Mouse (Mus musculus) CD4-positive, CD25-positive, alpha-beta regulatory T cell, adult 2 months (primary cell): ENCODE measurements at regions not wholly inside any gene's neighbourhood (a gene's known extent, or its start where the extent isn't known, plus 50 kb on each side); places are given as distances from the start of the nearest gene placed in this dataset.

Source experiments
- DNase-seq: peaks from one replicate; pipeline ENCODE4 v3.0.0-alpha.2; 2012; ENCODE audit warnings: low read depth, low spot score

GRCm38 (mm10) chr4:89451741-89452140 is 140.9 kb upstream of the Cdkn2b start:
- no peak for DNase-seq

- DNase-seq: no peak
Measured at GRCm38 (mm10) chr4:89446765-89447487, 136.1 kb upstream of the Cdkn2b start.

- no peak for DNase-seq
Measured at GRCm38 (mm10) chr4:89446156-89446716, 135.4 kb upstream of the Cdkn2b start.

- DNase-seq: no peak
Measured at GRCm38 (mm10) chr4:89445214-89446155, 134.6 kb upstream of the Cdkn2b start.

- no peak for DNase-seq
Measured at GRCm38 (mm10) chr4:89442526-89442925, 131.7 kb upstream of the Cdkn2b start.

GRCm38 (mm10) chr4:89440821-89441220 is 130.0 kb upstream of the Cdkn2b start:
- no peak for DNase-seq

GRCm38 (mm10) chr4:89440326-89440725 is 129.5 kb upstream of the Cdkn2b start:
- no peak for DNase-seq

- no peak for DNase-seq
Measured at GRCm38 (mm10) chr4:89438665-89439064, 127.8 kb upstream of the Cdkn2b start.

- no peak for DNase-seq
Measured at GRCm38 (mm10) chr4:89436764-89437163, 125.9 kb upstream of the Cdkn2b start.

- DNase-seq: no peak
Measured at GRCm38 (mm10) chr4:89434152-89434551, 123.3 kb upstream of the Cdkn2b start.

GRCm38 (mm10) chr4:89433528-89433927 is 122.7 kb upstream of the Cdkn2b start:
- DNase-seq: no peak

- DNase-seq: no peak
Measured at GRCm38 (mm10) chr4:89431520-89431919, 120.7 kb upstream of the Cdkn2b start.

GRCm38 (mm10) chr4:89428465-89428864 is 117.6 kb upstream of the Cdkn2b start:
- no peak for DNase-seq

GRCm38 (mm10) chr4:89427345-89428293 is 116.8 kb upstream of the Cdkn2b start:
- no peak for DNase-seq

GRCm38 (mm10) chr4:89425916-89426315 is 115.1 kb upstream of the Cdkn2b start:
- no peak for DNase-seq

GRCm38 (mm10) chr4:89421694-89422354 is 111.0 kb upstream of the Cdkn2b start:
- DNase-seq: no peak

- DNase-seq: no peak
Measured at GRCm38 (mm10) chr4:89420868-89421267, 110.0 kb upstream of the Cdkn2b start.

GRCm38 (mm10) chr4:89419507-89419906 is 108.7 kb upstream of the Cdkn2b start:
- no peak for DNase-seq

GRCm38 (mm10) chr4:89405624-89406167 is 94.9 kb upstream of the Cdkn2b start:
- DNase-seq: no peak

- DNase-seq: no peak
Measured at GRCm38 (mm10) chr4:89403151-89403550, 92.3 kb upstream of the Cdkn2b start.
